In the genomic region with DNA sequence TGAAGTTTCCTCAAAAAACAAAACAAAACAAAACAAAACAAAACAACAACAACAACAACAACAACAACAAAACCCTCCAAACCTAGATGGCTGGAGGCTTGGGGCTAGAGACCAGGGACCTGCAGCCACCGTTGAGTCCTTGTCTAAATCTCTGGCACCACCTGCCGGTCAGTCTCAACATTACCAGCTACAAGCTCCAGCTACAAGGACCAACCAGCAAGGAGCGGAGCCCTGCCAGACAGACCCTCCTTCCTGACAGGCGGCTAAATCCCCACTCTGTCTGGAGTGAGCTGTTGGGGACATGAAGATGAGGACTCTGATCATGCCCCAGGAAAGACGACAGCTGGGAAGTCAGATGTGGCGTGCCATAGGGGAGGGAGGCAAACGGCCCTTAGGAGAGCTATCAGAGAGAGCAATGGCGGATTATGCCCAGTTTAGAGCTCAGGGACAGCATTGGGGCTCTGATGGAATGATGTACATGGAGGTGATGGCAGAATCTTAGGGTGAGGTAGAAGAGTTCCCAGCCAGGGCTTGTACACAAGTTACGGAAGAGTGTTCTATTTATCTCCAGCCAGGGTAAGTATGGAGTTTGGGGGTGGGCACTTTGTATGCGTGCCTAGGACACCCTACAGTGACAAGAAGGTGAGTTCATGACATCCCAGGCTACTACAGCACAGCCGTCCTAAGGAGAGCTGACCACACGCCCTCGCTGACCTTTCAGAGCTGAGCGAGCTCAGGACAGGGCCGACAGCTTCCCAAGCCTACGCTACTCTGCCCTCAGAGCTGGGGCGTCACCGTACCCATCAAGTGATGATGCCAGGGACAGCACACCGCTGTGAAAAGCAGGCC, we compare ENCODE assay signal across 8 mouse cellular contexts. TPM values are rescaled to one million over a fixed set of nuclear protein-coding genes. Genes with fewer than 3 reads are reported as not detected.
DNase-seq lines count a peak whose midpoint lies in the region; ATAC-seq and TF ChIP-seq lines count a peak whose summit lies in the region.

No protein-coding gene starts in this region.

- TF ChIP-seq CTCF in gastrocnemius, adult 2 months (IDR thresholded peaks at IDR 0.05), result peak; percentile 74

- DNase-seq in WW6 (ENCODE audit: low read depth, low spot score), result peak; percentile 53
- DNase-seq in cerebellum, postnatal 36 days, result peak; percentile 81 to 83
- peak; percentile 80 for DNase-seq in gastrocnemius, adult 2 months
- DNase-seq in induced T-regulatory cell, adult 2 months (ENCODE audit: low read depth), result peak; percentile 89
- peak; percentile 33 to 65 for DNase-seq in left cerebral cortex, adult 8-10 months (ENCODE audit: low spot score in 2 of 2)
- DNase-seq in right cerebral cortex, postnatal 14 days, result peak; percentile 84
- DNase-seq in urinary bladder, postnatal 36 days (ENCODE audit: low spot score in 2 of 2), result peak; percentile 52 to 58

- peak; percentile 99 for ATAC-seq in megakaryocyte progenitor cell, adult 5-6 weeks (replicated peaks; ENCODE audit: poor library complexity)

- no peak overlapping the region for H3K4me3 ChIP-seq in gastrocnemius, adult 2 months

- intact Hi-C loops in gastrocnemius, adult 2 months (cut with DNase I), result loop anchor here (1.0 to 5.0 kb wide), 4 partner anchors 351 to 523 kb away; no protein-coding TSS in a partner anchor

- no peak overlapping the region for H3K27ac ChIP-seq in gastrocnemius, adult 2 months

RNA-seq across cellular contexts. Expression of gene Hadh, which starts 33.9 kb away (rescaled TPM):
- total RNA-seq in gastrocnemius, adult 2 months (2021), result 100 to 1,000 TPM; 138 to 218 TPM
- total RNA-seq in left cerebral cortex, adult 8-10 months (2022), result 10 to 100 TPM; 22.9 to 28.0 (median 26.1) TPM
- total RNA-seq in megakaryocyte progenitor cell, adult 5-6 weeks (2015), result 65.5 and 76.6 TPM in 2 replicates
- total RNA-seq in megakaryocyte progenitor cell, adult 5-6 weeks (2017), result 59.2 and 61.1 TPM in 2 replicates
